Mouse (Mus musculus) liver, embryonic 11.5 days (tissue): ENCODE data around the gene Serpina1b. TPM values are rescaled to one million over a fixed set of nuclear protein-coding genes. Genes with fewer than 3 reads are reported as not detected.
"Not testable (repeated sequence)": the region's sequence is repeated elsewhere in the genome, so short reads cannot be mapped to it uniquely, and the experiment has no call there.

Source experiments
- ATAC-seq: fragments of 200-750 bp; cut with Nextera tagmentation; replicated peaks from 2 replicates; pipeline ENCODE4 v1.8.0; 2017; ENCODE audit warnings: moderate number of reproducible peaks, mild to moderate bottlenecking, moderate TSS enrichment, moderate library complexity; ENCODE audit not compliant: low FRiP score
- DNase-seq: peaks from one replicate; pipeline ENCODE4 v3.0.0-alpha.2; 2017; ENCODE audit warnings: low spot score
- H3K27ac ChIP-seq: fragments of 300-500 bp; sonication (generic); 2 replicates; pipeline ENCODE4 v1.5.1; 2014; ENCODE audit warnings: mild to moderate bottlenecking, low read depth, low read length, control low read depth
- H3K27me3 ChIP-seq: fragments of 300-500 bp; sonication (generic); replicated peaks from 2 replicates; pipeline ENCODE4 v1.6.1; 2014; ENCODE audit warnings: low read length, mixed read lengths; ENCODE audit not compliant: control insufficient read depth, insufficient read depth
- H3K36me3 ChIP-seq: fragments of 300-500 bp; sonication (generic); 2 replicates; pipeline ENCODE4 v1.6.1; 2014; ENCODE audit warnings: mild to moderate bottlenecking, low read length, moderate library complexity, mixed read lengths; ENCODE audit not compliant: control insufficient read depth, insufficient read depth
- H3K4me1 ChIP-seq: fragments of 300-500 bp; sonication (generic); replicated peaks from 2 replicates; pipeline ENCODE4 v1.6.1; 2014; ENCODE audit warnings: low read length, mixed read lengths; ENCODE audit not compliant: control insufficient read depth, insufficient read depth
- H3K4me2 ChIP-seq: fragments of 300-500 bp; sonication (generic); 2 replicates; pipeline ENCODE4 v1.6.1; 2014; ENCODE audit warnings: mild to moderate bottlenecking, control low read depth, moderate library complexity
- H3K4me3 ChIP-seq: fragments of 300-500 bp; sonication (generic); 2 replicates; pipeline ENCODE4 v1.5.1; 2014; ENCODE audit warnings: low read depth, low read length, control low read depth
- H3K9ac ChIP-seq: fragments of 300-500 bp; sonication (generic); 2 replicates; pipeline ENCODE4 v1.6.1; 2014; ENCODE audit warnings: low read depth, low read length, control low read depth
- H3K9me3 ChIP-seq: fragments of 300-500 bp; sonication (generic); 2 replicates; pipeline ENCODE4 v1.6.1; 2016; ENCODE audit warnings: low read length, inconsistent platforms, mixed read lengths; ENCODE audit not compliant: control insufficient read depth
- WGBS: fragments of 180-500 bp; shearing (Covaris S2); extraction: QIAGEN DNeasy Blood & Tissue Kit; methylation state at CpG from one replicate; pipeline ENCODE4 v1.1.7; 2014; 5-methylcytosine and 5-hydroxymethylcytosine counted together
- polyA plus RNA-seq: library from polyadenylated mRNA; unstranded; fragments of >200 nt; fragmentation: Nextera tagmentation; extraction: Ambion mirVana; gene quantifications from 2 replicates; pipeline ENCODE4 v1.2.1, GENCODE M21; 2014

Gene Serpina1b
- polyA plus RNA-seq, 1 experiment from 2014 or later = 344 TPM

GRCm38 (mm10) chr12:103685386-103685785 lies 144.8 kb downstream of the Serpina1b start:
- Histone ChIP-seq H3K4me3 (no peak overlapping the region), H3K4me1 (no peaks in the 10 kb centered on the region), H3K9ac (no peak overlapping the region), H3K9me3 (no peaks in the 10 kb centered on the region), H3K4me2 (no peak overlapping the region), H3K36me3 (no peaks in the 10 kb centered on the region), H3K27ac (no peak overlapping the region), H3K27me3 (no peaks in the 10 kb centered on the region)
- WGBS = 35% methylated on average over 3 of the region's 3 CpGs
- ATAC-seq (peak; percentile 42; the same call in 1 of the 2 replicates), DNase-seq (no peak)

GRCm38 (mm10) chr12:103683775-103684174 lies 146.4 kb downstream of the Serpina1b start:
- Histone ChIP-seq H3K4me3 (no peak overlapping the region), H3K9ac (no peak overlapping the region), H3K27me3 (no peaks in the 10 kb centered on the region), H3K4me1 (no peaks in the 10 kb centered on the region), H3K36me3 (no peaks in the 10 kb centered on the region), H3K9me3 (no peaks in the 10 kb centered on the region), H3K4me2 (no peak overlapping the region), H3K27ac (no peak overlapping the region)
- WGBS = 57% methylated on average over 4 of the region's 4 CpGs
- no peak for DNase-seq
- ATAC-seq = no peak

DNA sequence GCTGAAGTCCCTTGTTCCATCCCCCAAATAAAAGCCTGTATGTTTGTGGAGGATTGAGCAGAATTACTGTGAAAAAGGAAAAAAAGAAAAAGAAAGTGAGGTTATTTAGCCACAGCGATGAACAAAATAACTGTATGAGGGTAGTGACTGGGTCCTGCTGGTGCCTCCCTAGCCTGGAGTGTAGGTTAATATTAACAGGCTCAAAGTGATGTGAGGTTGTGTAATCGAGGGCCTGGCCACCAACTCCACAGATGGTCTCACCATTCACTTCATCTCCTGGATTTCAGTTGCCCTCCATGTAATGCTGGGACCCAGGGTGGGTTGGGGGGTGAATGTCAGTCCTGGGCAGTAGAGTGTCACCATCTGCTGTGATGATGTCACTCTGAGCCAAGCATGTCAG lies 148.4 kb downstream of the Serpina1b start:
- Histone ChIP-seq H3K27ac (peak overlapping the region; percentile 66), H3K4me2 (peak overlapping the region; percentile 29; the same call in 1 of the 2 replicates), H3K4me1 (no peaks in the 10 kb centered on the region), H3K36me3 (no peaks in the 10 kb centered on the region), H3K9ac (no peak overlapping the region), H3K4me3 (no peak overlapping the region), H3K27me3 (no peaks in the 10 kb centered on the region), H3K9me3 (no peaks in the 10 kb centered on the region)
- WGBS = 63% methylated on average over 2 of the region's 2 CpGs
- ATAC-seq (peak; percentile 63), DNase-seq (no peak)

DNA sequence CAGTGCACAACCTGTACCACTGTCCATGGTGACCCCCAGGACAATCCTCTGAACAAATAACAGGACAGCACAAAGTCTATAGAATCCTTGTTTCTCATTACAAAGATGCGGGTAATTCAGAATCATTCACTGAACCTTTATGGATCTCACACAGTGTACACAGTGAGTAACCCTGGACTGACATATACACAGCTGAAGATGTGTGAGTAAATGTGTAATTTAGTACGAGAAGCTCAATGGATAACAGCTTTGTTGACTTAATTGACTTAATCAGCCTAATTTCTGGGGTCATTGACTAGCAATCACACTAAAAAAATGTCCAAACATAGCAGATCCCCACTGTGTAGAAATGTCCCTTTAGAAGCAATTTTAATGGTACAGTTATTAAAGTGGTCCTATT lies 149.0 kb downstream of the Serpina1b start:
- H3K27ac ChIP-seq = peak overlapping the region; percentile 66; the same call in 1 of the 2 replicates
- 61% methylated on average over 2 of the region's 2 CpGs for WGBS

GRCm38 (mm10) chr12:103679853-103680252 lies 150.3 kb downstream of the Serpina1b start:
- not testable (repeated sequence) for DNase-seq, H3K4me1 ChIP-seq, H3K9ac ChIP-seq, ATAC-seq, H3K27ac ChIP-seq, H3K4me2 ChIP-seq, H3K27me3 ChIP-seq, H3K36me3 ChIP-seq, H3K9me3 ChIP-seq, H3K4me3 ChIP-seq
- 95% methylated on average over 1 of the region's 1 CpGs for WGBS

More for the DNA sequence above, 149.0 kb downstream of the Serpina1b start:
- H3K9me3 ChIP-seq = no peaks in the 10 kb centered on the region
- H3K4me3 ChIP-seq = no peak overlapping the region
- ATAC-seq (no peak), DNase-seq (no peak)
- no peaks in the 10 kb centered on the region for H3K27me3 ChIP-seq
- no peaks in the 10 kb centered on the region for H3K36me3 ChIP-seq
- no peak overlapping the region for H3K9ac ChIP-seq
- peak overlapping the region; percentile 29; the same call in 1 of the 2 replicates for H3K4me2 ChIP-seq
- no peaks in the 10 kb centered on the region for H3K4me1 ChIP-seq

Other genes with a start within 250 kb of the Serpina1b start
- 21.2 and 21.8 TPM in 2 replicates for gene Serpina10, start 198.9 kb downstream of the Serpina1b start, polyA plus RNA-seq
- gene Serpina6, start 173.2 kb downstream of the Serpina1b start, polyA plus RNA-seq = 847 and 933 TPM in 2 replicates
- not detected in 2 replicates for gene Serpina16, start 154.2 kb downstream of the Serpina1b start, polyA plus RNA-seq
- 0.16 and 0.17 TPM in 2 replicates for gene Serpina1f, start 134.8 kb downstream of the Serpina1b start, polyA plus RNA-seq
- gene Serpina1d, start 56.8 kb downstream of the Serpina1b start, polyA plus RNA-seq = 51.9 and 59.9 TPM in 2 replicates
- gene Serpina1a, start 33.2 kb upstream of the Serpina1b start, polyA plus RNA-seq = 211 and 218 TPM in 2 replicates
- gene Serpina1c, start 74.5 kb upstream of the Serpina1b start, polyA plus RNA-seq = 20.4 and 21.9 TPM in 2 replicates
- gene Serpina1e, start 128.6 kb upstream of the Serpina1b start, polyA plus RNA-seq = 36.4 and 37.7 TPM in 2 replicates
- gene Serpina11, start 159.6 kb upstream of the Serpina1b start, polyA plus RNA-seq = 2.7 and 3.0 TPM in 2 replicates
- gene Serpina9, start 183.4 kb upstream of the Serpina1b start, polyA plus RNA-seq = not detected in 2 replicates
- not detected in 2 replicates for gene Serpina12, start 214.1 kb upstream of the Serpina1b start, polyA plus RNA-seq